Mouse (Mus musculus) fat pad, adult 2 months (tissue): ENCODE data around the gene Ergic1.

Experiments used
- DNase-seq: peaks from one replicate; pipeline ENCODE4 v3.0.0-alpha.2; 2011; ENCODE audit warnings: low read depth, low spot score; ENCODE audit errors: extremely low read depth

The Ergic1 gene

GRCm38 (mm10) chr17:26698846-26699245 lies 137.6 kb downstream of the Ergic1 start:
- DNase-seq, result no peak

GRCm38 (mm10) chr17:26699819-26700616 lies 138.7 kb downstream of the Ergic1 start:
- no peak for DNase-seq

- no peak for DNase-seq
These were observed 140.3 kb downstream of the Ergic1 start for GRCm38 (mm10) chr17:26701565-26701964.

GRCm38 (mm10) chr17:26702621-26703020 lies 141.3 kb downstream of the Ergic1 start:
- no peak for DNase-seq

GRCm38 (mm10) chr17:26703671-26704070 lies 142.4 kb downstream of the Ergic1 start:
- no peak for DNase-seq

- DNase-seq, result no peak
These were observed 144.4 kb downstream of the Ergic1 start for GRCm38 (mm10) chr17:26705463-26706359.
